Mouse (Mus musculus) C2C12 (cell line): ENCODE results near the gene Commd1.

Experiments
- CEBPB ChIP-seq: IDR thresholded peaks from one replicate; pipeline ENCODE4 v1.6.1; 2011; ENCODE audit warnings: low read depth, mild to moderate bottlenecking, control low read depth, moderate library complexity
- CTCF ChIP-seq: IDR thresholded peaks from one replicate; pipeline ENCODE4 v1.5.1; 2011; ENCODE audit not compliant: control insufficient read depth, insufficient read depth, insufficient read length
- MAX ChIP-seq: IDR thresholded peaks from one replicate; pipeline ENCODE4 v1.6.1; 2011; ENCODE audit warnings: mild to moderate bottlenecking, control low read depth
- MYOD1 ChIP-seq: IDR thresholded peaks from one replicate; pipeline ENCODE4 v1.6.1; 2011; ENCODE audit warnings: low read depth; ENCODE audit not compliant: control insufficient read depth, insufficient read length
- MYOG ChIP-seq: IDR thresholded peaks from one replicate; pipeline ENCODE4 v1.6.1; 2011; ENCODE audit not compliant: control insufficient read depth, insufficient read length; ENCODE audit errors: extremely low read depth
- USF1 ChIP-seq: IDR thresholded peaks from one replicate; pipeline ENCODE4 v1.6.1; 2011; ENCODE audit warnings: low read depth, mild to moderate bottlenecking, control low read depth, moderate library complexity

- TF ChIP-seq MAX (no peak), MYOG (no peak), CTCF (no peak), CEBPB (no peak), USF1 (no peak), MYOD1 (no peak)
Observed at GRCm38 (mm10) chr11:22928586-22929169, 53.5 kb downstream of the Commd1 start.
